Mouse (Mus musculus) small intestine, adult 2 months (tissue): ENCODE data around the gene Adam33. TPM values are rescaled to one million over a fixed set of nuclear protein-coding genes. Genes with fewer than 3 reads are reported as not detected.

Experiments
- H3K27ac ChIP-seq: fragments of 200-500 bp; 2 replicates; pipeline ENCODE4 v1.5.1; 2012; ENCODE audit warnings: low read depth, low read length, control low read depth, inconsistent platforms; ENCODE audit not compliant: insufficient read depth
- H3K27me3 ChIP-seq: fragments of 200-500 bp; 2 replicates; pipeline ENCODE4 v1.6.1; 2012; ENCODE audit warnings: mild to moderate bottlenecking, moderate library complexity, low read length, inconsistent platforms; ENCODE audit not compliant: control insufficient read depth, insufficient read depth
- H3K36me3 ChIP-seq: fragments of 200-500 bp; 2 replicates; pipeline ENCODE4 v1.6.1; 2012; ENCODE audit warnings: mild to moderate bottlenecking, low read length, control low read depth, inconsistent platforms; ENCODE audit not compliant: control insufficient read depth, insufficient read depth
- H3K4me1 ChIP-seq: fragments of 200-500 bp; 2 replicates; pipeline ENCODE4 v1.6.1; 2012; ENCODE audit warnings: low read length, inconsistent platforms, mixed read lengths; ENCODE audit not compliant: control insufficient read depth, insufficient read depth, insufficient read length
- H3K4me3 ChIP-seq: fragments of 200-500 bp; 2 replicates; pipeline ENCODE4 v1.5.1; 2012; ENCODE audit warnings: low read depth, mild to moderate bottlenecking, control low read depth, inconsistent platforms, low read length, moderate library complexity
- CTCF ChIP-seq: fragments of 200-500 bp; IDR thresholded peaks from 2 replicates; pipeline ENCODE4 v1.5.1; 2012; ENCODE audit warnings: low read depth, mild to moderate bottlenecking, control low read depth, inconsistent platforms, low read length, moderate library complexity, mixed read lengths; ENCODE audit not compliant: insufficient replicate concordance, insufficient read length; ENCODE audit errors: extremely low read depth
- POLR2A ChIP-seq: fragments of 200-500 bp; IDR thresholded peaks from 2 replicates; pipeline ENCODE4 v1.6.1; 2012; ENCODE audit warnings: low read depth, mild to moderate bottlenecking, control low read depth, inconsistent platforms, low read length, moderate library complexity
- WGBS: fragments of 180-500 bp; shearing (Covaris S2); methylation state at CpG from one replicate; pipeline ENCODE4 v1.1.7; 2018; 5-methylcytosine and 5-hydroxymethylcytosine counted together
- polyA plus RNA-seq: library from polyadenylated mRNA; depleted of rRNA; stranded (reverse); fragments of >200 nt; gene quantifications from 2 replicates; pipeline ENCODE4 v1.2.3, GENCODE M21; 2012

Adam33 gene
- polyA plus RNA-seq, 1 experiment = 13.1 TPM

DNA sequence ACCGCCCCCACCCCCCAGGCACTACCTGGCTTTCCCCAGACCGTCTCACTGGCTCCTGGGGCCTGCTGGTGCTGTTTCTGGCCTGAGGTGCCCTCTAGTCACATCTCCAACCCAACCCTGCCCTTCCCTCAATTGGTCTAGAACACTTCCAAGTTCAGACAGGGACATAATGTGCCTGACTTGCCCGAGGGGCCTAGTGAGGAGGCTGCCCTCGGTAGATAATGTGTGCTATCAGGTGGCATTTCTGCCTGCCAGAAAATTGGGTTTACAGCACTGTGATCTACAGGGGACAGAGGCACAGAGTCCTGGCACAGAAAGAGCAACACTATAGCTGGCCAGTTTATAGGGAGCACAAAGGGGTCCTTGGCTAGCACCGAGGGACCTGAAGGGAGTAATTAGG is 11.6 kb downstream of the Adam33 start:
- no peak overlapping the region for H3K4me3 ChIP-seq
- TF ChIP-seq CTCF (no peak), POLR2A (no peak)
- H3K27me3 ChIP-seq = peaks cover 26% of the 10 kb centered on the region
- H3K4me1 ChIP-seq = peaks cover 5% of the 10 kb centered on the region; the same call in 1 of the 2 replicates
- no peaks in the 10 kb centered on the region for H3K36me3 ChIP-seq
- H3K27ac ChIP-seq = no peak overlapping the region
- WGBS = 48% methylated on average over 5 of the region's 5 CpGs

DNA sequence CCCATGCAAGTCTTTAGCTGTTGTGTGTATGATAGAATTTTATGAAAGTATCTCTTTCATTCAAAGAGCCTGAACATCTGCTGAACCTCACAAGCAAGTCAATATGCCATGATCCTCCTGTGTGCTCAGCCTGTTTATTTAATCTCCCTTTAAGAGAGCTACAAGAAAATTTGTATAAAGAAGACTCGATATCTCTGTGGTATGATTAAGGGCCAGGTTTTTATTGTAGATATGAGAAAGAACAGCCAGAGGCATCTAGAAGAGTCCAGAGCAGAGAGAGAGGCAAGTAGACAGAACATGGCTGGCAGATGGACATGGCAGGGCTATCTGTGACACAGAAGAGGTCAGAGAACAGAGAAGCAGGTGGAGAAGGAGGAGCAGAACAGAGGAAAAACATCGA is 17.6 kb downstream of the Adam33 start:
- 57% methylated on average over 2 of the region's 2 CpGs for WGBS
- TF ChIP-seq CTCF (no peak), POLR2A (no peak)
- H3K27me3 ChIP-seq = peaks cover 12% of the 10 kb centered on the region

DNA sequence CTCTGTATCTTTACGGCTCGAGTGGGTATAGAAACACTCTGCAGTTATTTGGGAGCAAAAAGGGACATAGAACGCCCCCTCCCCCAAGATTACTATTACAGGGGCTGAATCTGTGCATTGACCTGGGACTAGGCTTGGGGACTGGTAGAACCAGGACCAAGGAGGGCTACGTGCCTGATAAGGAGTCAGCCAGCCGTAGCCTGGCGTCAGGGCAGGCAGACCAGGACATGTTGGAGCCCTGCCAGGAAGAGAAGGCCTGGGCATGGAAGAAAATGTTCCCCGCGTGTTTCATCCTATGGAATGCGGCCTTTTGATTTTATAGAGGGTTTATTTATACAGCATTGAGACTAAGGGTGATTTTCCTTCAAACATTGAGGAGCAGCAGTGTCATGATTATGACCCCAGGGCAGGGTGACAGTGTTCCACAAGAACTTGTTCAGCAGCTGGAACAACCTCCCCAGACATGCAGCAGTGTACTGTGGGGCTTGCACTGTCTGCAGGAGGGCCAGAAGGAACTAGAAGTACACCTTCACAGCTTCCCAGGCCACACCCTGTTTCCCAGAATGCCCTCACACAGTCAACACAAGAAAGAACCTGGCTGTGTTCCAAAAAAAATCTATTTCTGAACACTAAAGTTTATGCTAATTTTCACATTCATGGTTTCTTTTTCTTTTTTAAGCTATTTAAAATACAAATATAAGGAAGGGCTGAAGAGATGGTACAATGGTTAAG is 18.5 kb downstream of the Adam33 start:
- H3K27ac ChIP-seq = no peak overlapping the region

More for the DNA sequence above, 17.6 kb downstream of the Adam33 start:
- Histone ChIP-seq H3K36me3 (no peaks in the 10 kb centered on the region), H3K4me1 (peaks cover 7% of the 10 kb centered on the region), H3K27ac (no peak overlapping the region), H3K4me3 (no peak overlapping the region)

DNA sequence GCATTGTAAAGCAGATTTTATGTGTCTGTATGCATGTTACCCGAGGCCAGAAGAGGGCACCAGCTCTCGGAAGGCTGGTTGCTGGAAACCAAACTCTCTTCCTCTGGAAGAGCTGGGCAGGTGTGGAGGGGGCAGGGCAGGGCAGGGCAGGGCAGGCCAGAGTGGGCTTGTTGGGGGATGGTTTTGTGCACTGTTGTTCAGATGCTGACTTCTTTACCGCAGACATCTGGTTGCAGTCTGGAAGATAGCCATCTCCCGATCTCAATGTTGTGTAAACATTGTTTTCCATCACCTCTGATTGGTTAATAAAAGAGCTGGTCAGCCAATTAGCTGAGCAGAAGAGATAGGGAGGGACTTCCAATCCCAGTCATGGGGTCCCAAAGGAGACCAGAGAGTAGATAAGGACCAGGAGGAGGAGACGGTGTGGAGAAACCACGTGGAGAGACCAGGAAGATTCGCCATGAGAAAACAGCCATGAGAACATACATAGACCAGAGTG is 19.2 kb downstream of the Adam33 start:
- no peaks in the 10 kb centered on the region for H3K36me3 ChIP-seq
- H3K4me3 ChIP-seq = no peak overlapping the region
- H3K27ac ChIP-seq = no peak overlapping the region
- TF ChIP-seq POLR2A = no peak
- TF ChIP-seq CTCF = no peak
- peaks cover 7% of the 10 kb centered on the region for H3K4me1 ChIP-seq
- H3K27me3 ChIP-seq = peaks cover 17% of the 10 kb centered on the region
- 12% methylated on average over 7 of the region's 7 CpGs for WGBS

More for the DNA sequence above, 18.5 kb downstream of the Adam33 start:
- Histone ChIP-seq H3K27me3 (peaks cover 17% of the 10 kb centered on the region), H3K4me3 (no peak overlapping the region), H3K4me1 (peaks cover 7% of the 10 kb centered on the region), H3K36me3 (no peaks in the 10 kb centered on the region)
- 26% methylated on average over 9 of the region's 9 CpGs for WGBS
- TF ChIP-seq POLR2A (no peak), CTCF (no peak)

DNA sequence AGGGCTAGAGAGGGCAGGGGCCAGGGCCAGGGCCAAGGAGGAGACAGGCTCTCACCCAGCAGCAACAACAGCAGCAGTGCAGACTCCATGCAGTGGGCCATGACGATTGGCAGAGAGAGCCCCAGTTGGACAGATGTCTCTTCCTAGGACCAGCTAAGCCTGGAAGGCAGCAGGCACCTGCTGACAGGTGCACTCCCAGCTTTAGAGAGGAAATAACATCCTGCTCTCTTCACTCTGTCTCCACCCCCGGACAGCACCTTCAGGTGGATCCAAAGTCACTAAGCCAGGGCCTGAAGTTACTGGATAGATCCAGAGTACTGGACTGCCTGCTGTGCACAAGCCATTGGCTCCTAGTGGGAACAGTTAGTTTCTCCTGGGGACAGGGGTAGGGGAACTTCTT is 20.6 kb downstream of the Adam33 start, which contains the start of gene Gfra4:
Gene Gfra4, minus strand, starts transcription at position 101 of the 400 bp plus-strand sequence.
- no peak for TF ChIP-seq POLR2A
- TF ChIP-seq CTCF = no peak
- 58% methylated on average over 2 of the region's 2 CpGs for WGBS
- Histone ChIP-seq H3K36me3 (no peaks in the 10 kb centered on the region), H3K27ac (no peak within 1 kb of the TSS), H3K4me1 (peaks cover 7% of the 10 kb centered on the region), H3K4me3 (no peak within 1 kb of the TSS), H3K27me3 (peaks cover 17% of the 10 kb centered on the region)

GRCm38 (mm10) chr2:131040854-131041825 is 22.5 kb downstream of the Adam33 start:
- WGBS = 3% methylated on average over 115 of the region's 115 CpGs
- H3K27me3 ChIP-seq = peaks cover 17% of the 10 kb centered on the region
- TF ChIP-seq POLR2A (no peak), CTCF (no peak)
- peaks cover 8% of the 10 kb centered on the region for H3K4me1 ChIP-seq
- no peaks in the 10 kb centered on the region for H3K36me3 ChIP-seq
- no peak overlapping the region for H3K27ac ChIP-seq
- H3K4me3 ChIP-seq = peak overlapping the region; percentile 43

DNA sequence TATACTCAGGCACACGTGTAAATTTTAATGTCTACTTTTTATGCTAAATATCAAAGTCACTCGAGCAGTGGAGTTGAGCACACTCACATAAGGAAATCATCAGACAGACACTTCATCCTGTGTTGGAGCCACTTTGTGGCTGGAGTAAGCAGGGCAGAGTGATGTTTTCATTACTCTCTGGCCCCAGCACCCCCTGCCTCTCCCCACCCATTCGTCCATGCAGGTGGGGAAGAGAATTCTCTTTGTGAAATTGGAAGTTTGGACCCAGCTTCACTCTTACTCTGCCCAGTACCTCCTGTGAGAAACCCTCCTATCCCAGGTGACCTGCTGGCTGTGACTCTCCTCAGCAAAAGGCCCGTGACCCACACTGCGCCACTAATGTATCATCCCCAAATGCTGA is 24.9 kb downstream of the Adam33 start:
- Histone ChIP-seq H3K27me3 (peaks cover 17% of the 10 kb centered on the region), H3K36me3 (no peaks in the 10 kb centered on the region), H3K27ac (no peak overlapping the region), H3K4me3 (no peak overlapping the region), H3K4me1 (peaks cover 2% of the 10 kb centered on the region; the same call in 1 of the 2 replicates)
- WGBS = 87% methylated on average over 5 of the region's 5 CpGs
- TF ChIP-seq POLR2A (no peak), CTCF (no peak)
